Comparison of ENCODE assay signal across 10 mouse cellular contexts in the genomic region with DNA sequence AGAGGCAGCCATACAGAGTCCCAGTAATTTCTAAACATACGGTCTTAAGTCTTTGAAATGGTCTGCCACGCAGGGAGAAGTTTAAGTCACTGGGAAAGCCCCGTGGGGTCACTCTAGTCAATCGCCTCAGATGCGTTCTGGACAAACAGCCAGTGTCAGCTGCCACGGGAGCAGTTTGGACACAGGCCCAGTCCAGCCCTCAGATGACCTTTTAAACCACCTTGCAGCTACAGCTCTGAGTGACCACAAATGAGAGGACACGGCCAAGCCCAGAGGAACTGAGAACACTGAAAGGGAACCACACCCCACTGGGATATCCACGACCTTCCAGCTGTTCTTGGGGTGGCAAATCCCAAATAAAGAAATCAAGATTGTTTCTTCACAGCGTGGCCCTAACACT.
DNase-seq lines count a peak whose midpoint lies in the region; ATAC-seq and TF ChIP-seq lines count a peak whose summit lies in the region.
"Had no signal": no experiment of that assay in that cellular context is flagged by ENCODE, and none has a peak within 500 bp of the region (broad histone marks: within the 10 kb centered on the region; RNA-seq: fewer than 3 reads in every experiment).

No protein-coding gene starts in this region.

- 35% methylated on average over 9 of the region's 9 CpGs for WGBS in heart, embryonic 14.5 days
- 60% methylated on average over 9 of the region's 9 CpGs for WGBS in liver, postnatal 0 days (ENCODE audit: insufficient replicate concordance)
- 68% methylated on average over 9 of the region's 9 CpGs for WGBS in hindbrain, embryonic 16.5 days
- WGBS in hindbrain, embryonic 13.5 days, result 71% methylated on average over 9 of the region's 9 CpGs

- H3K36me3 ChIP-seq in heart, embryonic 14.5 days (ENCODE audit: control insufficient read depth, insufficient read depth, low read length), result no peaks in the 10 kb centered on the region
- H3K36me3 ChIP-seq in liver, postnatal 0 days (replicated peaks; ENCODE audit: insufficient read depth, low read length), result no peaks in the 10 kb centered on the region
- no peaks in the 10 kb centered on the region for H3K36me3 ChIP-seq in hindbrain, embryonic 16.5 days (ENCODE audit: control insufficient read depth, insufficient read depth, low read length)
- no peaks in the 10 kb centered on the region for H3K36me3 ChIP-seq in hindbrain, embryonic 13.5 days
- H3K36me3 ChIP-seq: G1E; midbrain, embryonic 13.5 days had no signal

- peak; percentile 38 to 63 for DNase-seq in adrenal gland, adult 18-20 months (ENCODE audit: low spot score in 2 of 2)
- peak; percentile 68 for DNase-seq in liver, postnatal 0 days
- DNase-seq in embryo, embryonic 11 days, result no peak
- DNase-seq in adipocyte (ENCODE audit: low spot score), result no peak

- H3K4me1 ChIP-seq in brown adipose tissue, adult 24 weeks (ENCODE audit: control insufficient read depth, insufficient read depth, insufficient read length, low read length), result peaks cover 6% of the 10 kb centered on the region; the same call in 1 of the 2 replicates
- H3K4me1 ChIP-seq in heart, embryonic 14.5 days (ENCODE audit: control insufficient read depth in 2 of 2, insufficient read depth in 2 of 2, low read length in 2 of 2), result peaks cover 9 to 16% of the 10 kb centered on the region in 2 experiments; a peak in 2 of 4 replicates
- peaks cover 13% of the 10 kb centered on the region for H3K4me1 ChIP-seq in liver, postnatal 0 days (ENCODE audit: insufficient read depth)
- H3K4me1 ChIP-seq in hindbrain, embryonic 16.5 days (ENCODE audit: control insufficient read depth, insufficient read depth, low read depth, low read length), result no peaks in the 10 kb centered on the region
- H3K4me1 ChIP-seq in hindbrain, embryonic 13.5 days (replicated peaks), result peaks cover 6% of the 10 kb centered on the region

- H3K4me3 ChIP-seq in brown adipose tissue, adult 24 weeks (ENCODE audit: insufficient read depth, low read depth, low read length), result no peak overlapping the region
- no peak overlapping the region for H3K4me3 ChIP-seq in heart, embryonic 14.5 days (ENCODE audit: control insufficient read depth in 1 of 2, insufficient read depth in 1 of 2, low read depth in 1 of 2, low read length in 2 of 2)
- no peak overlapping the region for H3K4me3 ChIP-seq in liver, postnatal 0 days (ENCODE audit: low read depth, low read length)
- H3K4me3 ChIP-seq in hindbrain, embryonic 16.5 days (ENCODE audit: low read length), result no peak overlapping the region
- H3K4me3 ChIP-seq in hindbrain, embryonic 13.5 days, result no peak overlapping the region
- H3K4me3 ChIP-seq: midbrain, embryonic 13.5 days had no signal

- no peak for TF ChIP-seq CTCF in liver, postnatal 0 days (IDR thresholded peaks at IDR 0.05; ENCODE audit: low read depth)

- H3K9me3 ChIP-seq in heart, embryonic 14.5 days (ENCODE audit: control insufficient read depth, low read length), result no peaks in the 10 kb centered on the region
- H3K9me3 ChIP-seq in liver, postnatal 0 days (ENCODE audit: low read length), result no peaks in the 10 kb centered on the region
- no peaks in the 10 kb centered on the region for H3K9me3 ChIP-seq in hindbrain, embryonic 16.5 days (ENCODE audit: control insufficient read depth, low read length)
- no peaks in the 10 kb centered on the region for H3K9me3 ChIP-seq in hindbrain, embryonic 13.5 days
- H3K9me3 ChIP-seq: G1E; midbrain, embryonic 13.5 days had no signal

- 0 out of 2 replicates have a peak, but pooled peaks have one; percentile 26 for ATAC-seq in heart, embryonic 14.5 days (ENCODE audit: insufficient number of reproducible peaks, insufficient read depth, low FRiP score, low read depth)
- ATAC-seq in liver, postnatal 0 days, result peak; percentile 86
- no peak for ATAC-seq in hindbrain, embryonic 16.5 days
- ATAC-seq in hindbrain, embryonic 13.5 days (ENCODE audit: low FRiP score), result no peak
- ATAC-seq: midbrain, embryonic 13.5 days had no signal

- 0 out of 2 replicates have a peak overlapping the region, but pooled peaks have one; percentile 9 for H3K27ac ChIP-seq in brown adipose tissue, adult 24 weeks (replicated peaks; ENCODE audit: low read depth, low read length)
- H3K27ac ChIP-seq in heart, embryonic 14.5 days (replicated peaks in 1 of 2; ENCODE audit: control insufficient read depth in 1 of 2, insufficient read depth in 1 of 2, low read depth in 2 of 2, low read length in 2 of 2), result peak overlapping the region; percentile 33 to 55
- no peak overlapping the region for H3K27ac ChIP-seq in liver, postnatal 0 days (ENCODE audit: low read depth)
- no peak overlapping the region for H3K27ac ChIP-seq in hindbrain, embryonic 16.5 days (ENCODE audit: low read depth, low read length)
- no peak overlapping the region for H3K27ac ChIP-seq in hindbrain, embryonic 13.5 days
- H3K27ac ChIP-seq: midbrain, embryonic 13.5 days had no signal

- TF ChIP-seq EP300 in liver, postnatal 0 days (IDR thresholded peaks at IDR 0.05; ENCODE audit: low read depth), result no peak

- no peaks in the 10 kb centered on the region for H3K27me3 ChIP-seq in heart, embryonic 14.5 days (ENCODE audit: control insufficient read depth, insufficient read depth, low read length)
- 0 out of 2 replicates have a peak, but pooled peaks cover 3% of the 10 kb centered on the region for H3K27me3 ChIP-seq in liver, postnatal 0 days (ENCODE audit: insufficient read depth, low read length)
- H3K27me3 ChIP-seq in hindbrain, embryonic 16.5 days (replicated peaks; ENCODE audit: control insufficient read depth, insufficient read depth, low read length), result no peaks in the 10 kb centered on the region
- H3K27me3 ChIP-seq in hindbrain, embryonic 13.5 days, result 0 out of 2 replicates have a peak, but pooled peaks cover 3% of the 10 kb centered on the region
- H3K27me3 ChIP-seq: midbrain, embryonic 13.5 days had no signal

- no peak overlapping the region for H3K9ac ChIP-seq in heart, embryonic 14.5 days (ENCODE audit: low read length)
- H3K9ac ChIP-seq in liver, postnatal 0 days (replicated peaks), result no peak overlapping the region
- no peak overlapping the region for H3K9ac ChIP-seq in hindbrain, embryonic 16.5 days (ENCODE audit: low read depth, low read length)
- no peak overlapping the region for H3K9ac ChIP-seq in hindbrain, embryonic 13.5 days
- H3K9ac ChIP-seq: midbrain, embryonic 13.5 days had no signal

- H3K4me2 ChIP-seq in heart, embryonic 14.5 days (ENCODE audit: low read length), result no peak overlapping the region
- no peak overlapping the region for H3K4me2 ChIP-seq in liver, postnatal 0 days (ENCODE audit: low read depth, low read length)
- no peak overlapping the region for H3K4me2 ChIP-seq in hindbrain, embryonic 16.5 days (ENCODE audit: low read length)
- H3K4me2 ChIP-seq in hindbrain, embryonic 13.5 days, result no peak overlapping the region
- H3K4me2 ChIP-seq: midbrain, embryonic 13.5 days had no signal

Comparison
In these comparisons a context has a peak if more than half of its experiments do, and no peak if none do; other contexts are left out.
1. DNase-seq: peak in adrenal gland, adult 18-20 months (2 of 2) and liver, postnatal 0 days (single experiment); none in embryo, embryonic 11 days (single experiment) and adipocyte (single experiment).
2. H3K27ac ChIP-seq: peak in brown adipose tissue, adult 24 weeks (single experiment) and heart, embryonic 14.5 days (2 of 2); none in liver, postnatal 0 days (single experiment), hindbrain, embryonic 16.5 days (single experiment) and hindbrain, embryonic 13.5 days (single experiment).
3. ATAC-seq: peak in heart, embryonic 14.5 days (single experiment) and liver, postnatal 0 days (single experiment); none in hindbrain, embryonic 16.5 days (single experiment) and hindbrain, embryonic 13.5 days (single experiment).